Mouse (Mus musculus) adrenal gland, postnatal 36 days (tissue): Measurements from ENCODE around the gene Olfr1342. TPM values are rescaled to one million over a fixed set of nuclear protein-coding genes. Genes with fewer than 3 reads are reported as not detected.

Experiments used
- DNase-seq, 2 experiments: peaks; one replicate each; pipeline ENCODE4 v3.0.0; 2021; ENCODE audit warnings: mixed read lengths in 1 of 2
- long read RNA-seq, 2 experiments: library from polyadenylated mRNA; stranded (forward); transcript quantifications; one replicate each; pipeline ENCODE4 v2.0.0; 2021; ENCODE audit warnings: borderline sequencing depth in 2 of 2
- total RNA-seq, 2 experiments: library from RNA; stranded (reverse); gene quantifications; 2 replicates each; pipeline ENCODE4 v1.2.3; 2021

The Olfr1342 gene
- not detected for total RNA-seq
- long read RNA-seq, experiment 1: 0 reads
- long read RNA-seq, experiment 2: 0 reads

GRCm38 (mm10) chr4:118692412-118692973 is at the start of gene Olfr1342:
Olfr1342 (minus strand) TSS chr4:118692756.
- no peak for DNase-seq

- no peak for DNase-seq
Measured at GRCm38 (mm10) chr4:118741881-118742280, 49.3 kb upstream of the Olfr1342 start.

GRCm38 (mm10) chr4:118740988-118741698 is 48.6 kb upstream of the Olfr1342 start:
- no peak for DNase-seq

GRCm38 (mm10) chr4:118739574-118739973 is 47.0 kb upstream of the Olfr1342 start:
- DNase-seq: no peak

GRCm38 (mm10) chr4:118731875-118732274 is 39.3 kb upstream of the Olfr1342 start, which contains the start of gene Olfr1339:
Olfr1339 (plus strand) TSS chr4:118732175.
- DNase-seq: no peak

GRCm38 (mm10) chr4:118721742-118722483 is 29.4 kb upstream of the Olfr1342 start:
- peak; percentile 20 to 25 for DNase-seq

- DNase-seq: no peak
Measured at GRCm38 (mm10) chr4:118719838-118720237, 27.3 kb upstream of the Olfr1342 start, which contains the start of gene Olfr1340. Olfr1340 (plus strand) TSS chr4:118720138.

- DNase-seq: no peak
Measured at GRCm38 (mm10) chr4:118711656-118712055, 19.1 kb upstream of the Olfr1342 start.

- no peak for DNase-seq
Measured at GRCm38 (mm10) chr4:118708086-118708485, 15.5 kb upstream of the Olfr1342 start.

- DNase-seq: no peak
Measured at GRCm38 (mm10) chr4:118703223-118703622, 10.7 kb upstream of the Olfr1342 start, which contains the start of gene Olfr1341. Olfr1341 (plus strand) TSS chr4:118703523.

- no peak for DNase-seq
Measured at GRCm38 (mm10) chr4:118693812-118694211, 1.3 kb upstream of the Olfr1342 start.

- no peak for DNase-seq
Measured at GRCm38 (mm10) chr4:118687086-118687485, 5.5 kb downstream of the Olfr1342 start.

GRCm38 (mm10) chr4:118658652-118659051 is 33.9 kb downstream of the Olfr1342 start, which contains the start of gene Olfr62:
Olfr62 (plus strand) TSS chr4:118658952.
- no peak for DNase-seq

- DNase-seq: peak; percentile 51 to 58
Measured at GRCm38 (mm10) chr4:118645234-118645633, 47.3 kb downstream of the Olfr1342 start.

- peak in 1 of 2 experiments; percentile 5 for DNase-seq
Measured at GRCm38 (mm10) chr4:118642346-118643190, 50.0 kb downstream of the Olfr1342 start.

Other genes with a start within 250 kb of the Olfr1342 start
- under 1 TPM in 1 of 2 experiments, not detected in 1; 0.13 TPM for gene Mpl, start 235.2 kb downstream of the Olfr1342 start, total RNA-seq
- gene Tie1, start 202.7 kb downstream of the Olfr1342 start, total RNA-seq: 10 to 100 TPM; 31.9 to 61.4 TPM
- gene 2610528J11Rik, start 165.8 kb downstream of the Olfr1342 start, total RNA-seq: not detected
- not detected for gene Tmem125, start 148.7 kb downstream of the Olfr1342 start, total RNA-seq
- gene Cfap57, start 72.0 kb downstream of the Olfr1342 start, total RNA-seq: not detected
- 10 to 100 TPM; 82.2 to 94.1 TPM for gene Ebna1bp2, start 72.0 kb downstream of the Olfr1342 start, total RNA-seq
- gene Olfr62, start 33.8 kb downstream of the Olfr1342 start, total RNA-seq: not detected
- not detected for gene Olfr1341, start 10.8 kb upstream of the Olfr1342 start, total RNA-seq
- gene Olfr1340, start 27.4 kb upstream of the Olfr1342 start, total RNA-seq: not detected
- gene Olfr1339, start 39.4 kb upstream of the Olfr1342 start, total RNA-seq: not detected
- not detected for gene Olfr1338, start 66.0 kb upstream of the Olfr1342 start, total RNA-seq
- gene Olfr1337, start 89.8 kb upstream of the Olfr1342 start, total RNA-seq: not detected
- gene Olfr1335, start 117.2 kb upstream of the Olfr1342 start, total RNA-seq: not detected
- gene Olfr1333, start 143.5 kb upstream of the Olfr1342 start, total RNA-seq: not detected
- gene Olfr1331, start 171.9 kb upstream of the Olfr1342 start, total RNA-seq: not detected
- gene Olfr1330, start 195.8 kb upstream of the Olfr1342 start, total RNA-seq: not detected
- gene Olfr1329, start 224.7 kb upstream of the Olfr1342 start, total RNA-seq: not detected
- not detected for gene Olfr1328, start 245.9 kb upstream of the Olfr1342 start, total RNA-seq